Mouse (Mus musculus) embryonic facial prominence, embryonic 14.5 days (tissue): Measurements from ENCODE around the gene Smdt1. TPM values are rescaled to one million over a fixed set of nuclear protein-coding genes. Genes with fewer than 3 reads are reported as not detected.
A peak's percentile ranks its signal among the peaks of the same experiment; 100 is the strongest.

Source experiments
- ATAC-seq: fragments of 200-750 bp; cut with Nextera tagmentation; 2 replicates; pipeline ENCODE4 v1.8.0; 2017; ENCODE audit warnings: low read depth, moderate number of reproducible peaks, moderate TSS enrichment
- DNase-seq: peaks from one replicate; pipeline ENCODE4 v3.0.0-alpha.2; 2015; ENCODE audit warnings: low spot score
- H3K27ac ChIP-seq: fragments of 300-500 bp; sonication (generic); replicated peaks from 2 replicates; pipeline ENCODE4 v1.5.1; 2014; ENCODE audit warnings: low read depth, mild to moderate bottlenecking, low read length, moderate library complexity
- H3K27me3 ChIP-seq: fragments of 300-500 bp; sonication (generic); replicated peaks from 2 replicates; pipeline ENCODE4 v1.6.1; 2014; ENCODE audit warnings: low read length; ENCODE audit not compliant: control insufficient read depth, insufficient read depth
- H3K36me3 ChIP-seq: fragments of 300-500 bp; sonication (generic); 2 replicates; pipeline ENCODE4 v1.6.1; 2014; ENCODE audit warnings: low read length, mixed read lengths; ENCODE audit not compliant: control insufficient read depth, insufficient read depth
- H3K4me1 ChIP-seq: fragments of 300-500 bp; sonication (generic); 2 replicates; pipeline ENCODE4 v1.6.1; 2014; ENCODE audit warnings: antibody characterized with exemption, low read length; ENCODE audit not compliant: control insufficient read depth, insufficient read depth
- H3K4me2 ChIP-seq: fragments of 300-500 bp; sonication (generic); 2 replicates; pipeline ENCODE4 v1.6.1; 2014; ENCODE audit warnings: low read depth, mild to moderate bottlenecking, low read length, moderate library complexity, mixed read lengths
- H3K4me3 ChIP-seq: fragments of 300-500 bp; sonication (generic); 2 replicates; pipeline ENCODE4 v1.5.1; 2014; ENCODE audit warnings: low read depth, mild to moderate bottlenecking, low read length
- H3K9ac ChIP-seq: fragments of 300-500 bp; sonication (generic); 2 replicates; pipeline ENCODE4 v1.6.1; 2014; ENCODE audit warnings: low read depth, mild to moderate bottlenecking, low read length, moderate library complexity, mixed read lengths
- H3K9me3 ChIP-seq: fragments of 300-500 bp; sonication (generic); 2 replicates; pipeline ENCODE4 v1.6.1; 2016; ENCODE audit warnings: low read length; ENCODE audit not compliant: control insufficient read depth
- WGBS: fragments of 180-500 bp; shearing (Covaris S2); extraction: QIAGEN DNeasy Blood & Tissue Kit; methylation state at CpG from one replicate; pipeline ENCODE4 v1.1.7; 2014; 5-methylcytosine and 5-hydroxymethylcytosine counted together
- polyA plus RNA-seq: library from polyadenylated mRNA; unstranded; fragments of >200 nt; fragmentation: Nextera tagmentation; extraction: Ambion mirVana; gene quantifications from 2 replicates; pipeline ENCODE4 v1.2.1, GENCODE M21; 2014

Gene Smdt1
- polyA plus RNA-seq, 1 experiment from 2014 or later: 262 TPM

- Histone ChIP-seq H3K4me2 (peak overlapping the region; percentile 80), H3K4me1 (peaks cover 24% of the 10 kb centered on the region), H3K27ac (peak overlapping the region; percentile 85), H3K4me3 (peak overlapping the region; percentile 56), H3K36me3 (peaks cover 18% of the 10 kb centered on the region), H3K9ac (peak overlapping the region; percentile 87), H3K27me3 (no peaks in the 10 kb centered on the region), H3K9me3 (no peaks in the 10 kb centered on the region)
- WGBS: 38% methylated on average over 17 of the region's 21 CpGs
- no peak for DNase-seq
- ATAC-seq: no peak
Observed at GRCm38 (mm10) chr15:82340414-82341035, 1.8 kb downstream of the Smdt1 start.

DNA sequence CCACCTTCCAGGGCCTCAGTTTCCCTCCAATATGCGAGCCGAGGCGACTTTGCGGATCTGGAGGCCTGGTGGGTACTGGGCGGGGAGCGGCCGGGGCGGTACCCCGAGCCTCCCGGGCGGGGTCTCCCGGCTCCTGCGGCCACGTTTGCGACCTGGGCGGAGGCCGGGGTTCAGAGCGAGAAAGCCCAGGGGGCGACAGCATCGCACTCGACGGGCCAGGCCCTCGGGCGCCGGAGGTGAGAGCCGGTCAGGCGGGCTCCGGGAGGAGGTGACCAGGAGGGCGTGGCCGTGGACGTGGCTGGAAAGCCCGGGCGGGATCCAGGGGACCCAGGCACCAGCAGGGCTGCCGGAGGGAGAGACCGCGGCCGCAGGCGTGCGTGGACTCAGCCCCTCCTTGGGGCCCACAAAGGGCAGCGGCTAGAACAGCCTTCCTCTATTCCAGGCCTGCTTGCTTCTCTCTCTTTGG is 2.3 kb downstream of the Smdt1 start:
- H3K9ac ChIP-seq: peak overlapping the region; percentile 87
- 2% methylated on average over 18 of the region's 40 CpGs for WGBS
- H3K27ac ChIP-seq: peak overlapping the region; percentile 85
- H3K36me3 ChIP-seq: peaks cover 12% of the 10 kb centered on the region
- H3K9me3 ChIP-seq: no peaks in the 10 kb centered on the region
- H3K4me3 ChIP-seq: peak overlapping the region; percentile 56
- DNase-seq (peak; percentile 79), ATAC-seq (peak; percentile 5; the same call in 1 of the 2 replicates)
- peak overlapping the region; percentile 80 for H3K4me2 ChIP-seq
- H3K4me1 ChIP-seq: peaks cover 24% of the 10 kb centered on the region
- no peaks in the 10 kb centered on the region for H3K27me3 ChIP-seq

- 48% methylated on average over 15 of the region's 15 CpGs for WGBS
- DNase-seq (no peak), ATAC-seq (no peak)
- H3K4me3 ChIP-seq: peak overlapping the region; percentile 56
- H3K27ac ChIP-seq: peak overlapping the region; percentile 85
- peaks cover 8% of the 10 kb centered on the region; the same call in 1 of the 2 replicates for H3K36me3 ChIP-seq
- peak overlapping the region; percentile 80 for H3K4me2 ChIP-seq
- peaks cover 28% of the 10 kb centered on the region for H3K4me1 ChIP-seq
- H3K9ac ChIP-seq: peak overlapping the region; percentile 87
- H3K9me3 ChIP-seq: no peaks in the 10 kb centered on the region
- H3K27me3 ChIP-seq: no peaks in the 10 kb centered on the region
Observed at GRCm38 (mm10) chr15:82341675-82342542, 3.1 kb downstream of the Smdt1 start.

DNA sequence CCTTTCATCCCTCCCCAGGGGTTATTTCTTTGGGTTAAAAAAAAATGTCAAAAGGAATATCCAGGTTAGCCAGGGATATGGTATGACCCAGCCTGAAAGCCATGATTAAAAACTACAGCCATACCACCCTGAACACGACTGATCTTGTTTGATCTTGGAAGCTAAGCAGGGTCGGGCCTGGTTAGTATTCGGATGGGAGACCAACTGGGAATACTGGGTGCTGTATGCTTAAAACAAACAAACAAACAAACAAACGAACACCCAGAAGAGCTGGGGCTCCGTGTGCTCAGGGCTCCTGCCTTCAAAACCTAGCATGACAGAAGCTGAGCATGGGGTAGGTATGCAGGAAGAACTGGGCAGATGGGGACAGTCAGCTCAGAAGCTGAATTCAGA is 3.8 kb downstream of the Smdt1 start:
- Histone ChIP-seq H3K4me3 (no peak overlapping the region), H3K9me3 (no peaks in the 10 kb centered on the region), H3K36me3 (peaks cover 12% of the 10 kb centered on the region), H3K27me3 (no peaks in the 10 kb centered on the region), H3K4me2 (peak overlapping the region; percentile 80; the same call in 1 of the 2 replicates), H3K9ac (0 out of 2 replicates have a peak overlapping the region, but pooled peaks have one; percentile 87), H3K27ac (0 out of 2 replicates have a peak overlapping the region, but pooled peaks have one; percentile 85), H3K4me1 (peaks cover 31% of the 10 kb centered on the region)
- DNase-seq: no peak
- WGBS: 70% methylated on average over 5 of the region's 5 CpGs
- ATAC-seq: no peak

DNA sequence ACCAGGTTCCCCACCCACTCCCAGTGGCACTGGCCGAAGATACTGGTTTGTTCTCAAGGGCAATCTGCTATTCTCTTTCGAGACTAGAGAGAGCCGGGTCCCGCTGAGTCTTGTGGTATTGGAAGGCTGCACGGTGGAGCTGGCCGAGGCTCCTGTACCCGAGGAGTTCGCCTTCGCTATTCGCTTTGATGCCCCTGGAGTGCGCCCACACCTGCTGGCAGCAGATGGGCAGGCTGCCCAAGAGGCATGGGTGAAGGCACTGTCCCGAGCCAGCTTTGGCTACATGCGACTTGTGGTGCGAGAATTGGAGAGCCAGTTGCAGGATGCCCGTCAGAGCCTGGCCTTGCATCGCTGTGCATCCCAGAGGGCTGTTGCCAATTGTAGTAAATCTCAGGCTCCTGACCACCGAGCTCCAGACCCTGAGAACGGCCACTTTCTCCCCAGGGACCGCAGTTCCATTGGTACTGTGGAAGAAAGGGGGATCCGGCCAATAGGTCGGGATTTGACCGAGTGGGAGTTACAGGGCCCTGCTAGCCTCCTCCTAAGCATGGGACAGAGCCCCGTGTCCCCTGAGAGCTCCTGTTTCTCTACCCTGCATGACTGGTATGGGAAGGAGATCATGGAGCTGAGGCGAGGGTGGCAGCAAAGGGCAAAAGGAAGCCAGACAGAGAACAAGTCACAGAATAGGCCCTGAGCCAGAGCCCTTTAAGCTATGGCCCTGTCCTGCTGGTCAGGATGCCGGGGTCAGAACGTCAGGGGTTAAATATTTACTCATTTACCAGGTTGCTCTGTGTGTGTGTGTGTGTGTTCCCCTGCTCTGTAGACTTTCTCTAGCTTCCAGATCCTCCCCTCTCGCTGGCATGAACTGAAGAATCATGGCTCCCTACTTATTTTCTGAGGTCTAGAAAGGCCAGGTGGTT is 4.9 kb downstream of the Smdt1 start:
- H3K4me1 ChIP-seq: peaks cover 24% of the 10 kb centered on the region
- no peaks in the 10 kb centered on the region for H3K27me3 ChIP-seq
- H3K36me3 ChIP-seq: peaks cover 23% of the 10 kb centered on the region
- H3K4me2 ChIP-seq: no peak overlapping the region
- no peak overlapping the region for H3K27ac ChIP-seq
- no peak for DNase-seq
- 93% methylated on average over 27 of the region's 27 CpGs for WGBS
- H3K9ac ChIP-seq: no peak overlapping the region
- no peak overlapping the region for H3K4me3 ChIP-seq
- no peaks in the 10 kb centered on the region for H3K9me3 ChIP-seq
- no peak for ATAC-seq

GRCm38 (mm10) chr15:82344971-82345370 is 6.2 kb downstream of the Smdt1 start:
- no peak overlapping the region for H3K27ac ChIP-seq
- 88% methylated on average over 6 of the region's 6 CpGs for WGBS
- H3K4me2 ChIP-seq: no peak overlapping the region
- H3K27me3 ChIP-seq: no peaks in the 10 kb centered on the region
- H3K4me1 ChIP-seq: peaks cover 18% of the 10 kb centered on the region
- H3K36me3 ChIP-seq: peaks cover 36% of the 10 kb centered on the region
- H3K4me3 ChIP-seq: no peak overlapping the region
- H3K9me3 ChIP-seq: no peaks in the 10 kb centered on the region
- no peak overlapping the region for H3K9ac ChIP-seq
- no peak for DNase-seq
- no peak for ATAC-seq

GRCm38 (mm10) chr15:82345820-82346470 is 7.2 kb downstream of the Smdt1 start:
- under 1% methylated on average over 42 of the region's 51 CpGs for WGBS
- no peaks in the 10 kb centered on the region for H3K27me3 ChIP-seq
- H3K9ac ChIP-seq: peak overlapping the region; percentile 79
- peak overlapping the region; percentile 96 for H3K4me2 ChIP-seq
- H3K4me1 ChIP-seq: peaks cover 18% of the 10 kb centered on the region
- peak overlapping the region; percentile 88 for H3K27ac ChIP-seq
- DNase-seq (peak; percentile 99), ATAC-seq (peak; percentile 97)
- H3K36me3 ChIP-seq: peaks cover 46% of the 10 kb centered on the region
- H3K4me3 ChIP-seq: peak overlapping the region; percentile 71
- no peaks in the 10 kb centered on the region for H3K9me3 ChIP-seq
